Mouse (Mus musculus): ENCODE measurements around the gene Capns1.

Capns1 gene

DNA sequence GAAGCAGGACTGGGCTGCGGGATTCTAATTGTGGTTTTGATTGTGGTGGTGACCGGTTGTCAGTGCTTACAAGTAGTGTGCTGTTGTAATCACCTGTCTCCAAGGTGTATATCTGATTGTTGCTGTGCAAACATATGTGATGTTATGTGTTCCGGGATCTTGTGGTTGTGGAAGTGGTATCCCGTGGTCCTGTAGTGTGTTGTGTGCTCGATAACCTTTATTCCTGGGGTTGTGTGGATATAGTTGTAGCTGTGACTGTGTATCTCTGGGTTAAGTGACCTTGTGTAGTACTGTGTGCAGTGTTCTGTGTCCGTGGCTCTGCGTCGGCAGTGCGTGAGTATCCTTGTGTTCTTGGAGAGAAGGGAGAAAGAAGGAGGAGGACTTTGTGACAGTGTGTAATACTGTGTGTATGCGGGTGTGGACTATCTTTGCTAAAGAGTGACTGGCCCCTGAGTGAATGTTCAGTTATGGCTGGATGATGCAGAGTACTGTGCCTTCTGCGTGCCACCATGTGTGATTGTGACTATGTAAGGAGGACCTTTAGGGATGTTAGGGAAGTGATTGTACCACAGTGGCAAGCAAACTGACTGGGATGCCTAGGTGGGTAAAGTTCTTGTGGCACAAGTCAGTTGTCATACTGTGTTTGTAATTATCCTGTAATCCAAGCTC, 28.2 kb downstream of the Capns1 start:
- DNase-seq (ENCODE audit: low spot score): no peak

DNA sequence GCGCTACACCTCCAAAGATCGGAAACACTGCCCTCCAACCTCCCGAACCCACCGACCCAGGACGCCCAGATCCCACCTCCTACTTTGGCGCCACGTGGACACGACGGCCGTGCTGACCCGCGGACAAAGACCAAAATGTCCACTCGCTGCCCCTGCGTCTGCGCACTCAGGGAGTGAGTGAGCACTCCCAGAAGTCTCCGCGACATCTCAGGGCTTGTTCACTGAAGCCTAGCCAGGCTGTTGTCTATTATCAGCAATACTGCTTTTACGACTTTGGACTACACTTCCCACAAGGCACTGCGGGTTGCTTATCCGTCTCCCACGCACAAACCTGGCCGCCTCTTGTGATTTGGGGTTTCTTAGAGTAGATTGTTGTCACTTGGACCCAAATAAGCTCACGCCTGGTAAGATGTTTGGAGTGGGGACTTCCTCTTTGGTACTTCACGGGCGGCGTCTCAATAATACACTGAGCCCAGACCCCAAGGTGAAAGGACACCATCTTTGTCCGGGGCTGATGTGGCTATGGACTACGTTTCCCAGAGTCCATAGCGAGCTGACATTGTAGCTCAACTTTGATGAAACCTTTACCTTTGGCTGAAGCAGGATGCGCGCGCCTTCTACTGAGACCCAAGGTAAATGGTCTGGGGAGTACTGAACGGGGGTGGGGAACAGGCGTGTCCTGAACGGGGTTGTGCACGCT, 28.9 kb downstream of the Capns1 start, which contains the start of gene Zfp146:
Gene Zfp146, minus strand, starts transcription at position 168 of the 700 bp plus-strand sequence.
- peak; percentile 98 for DNase-seq (ENCODE audit: low spot score)

DNA sequence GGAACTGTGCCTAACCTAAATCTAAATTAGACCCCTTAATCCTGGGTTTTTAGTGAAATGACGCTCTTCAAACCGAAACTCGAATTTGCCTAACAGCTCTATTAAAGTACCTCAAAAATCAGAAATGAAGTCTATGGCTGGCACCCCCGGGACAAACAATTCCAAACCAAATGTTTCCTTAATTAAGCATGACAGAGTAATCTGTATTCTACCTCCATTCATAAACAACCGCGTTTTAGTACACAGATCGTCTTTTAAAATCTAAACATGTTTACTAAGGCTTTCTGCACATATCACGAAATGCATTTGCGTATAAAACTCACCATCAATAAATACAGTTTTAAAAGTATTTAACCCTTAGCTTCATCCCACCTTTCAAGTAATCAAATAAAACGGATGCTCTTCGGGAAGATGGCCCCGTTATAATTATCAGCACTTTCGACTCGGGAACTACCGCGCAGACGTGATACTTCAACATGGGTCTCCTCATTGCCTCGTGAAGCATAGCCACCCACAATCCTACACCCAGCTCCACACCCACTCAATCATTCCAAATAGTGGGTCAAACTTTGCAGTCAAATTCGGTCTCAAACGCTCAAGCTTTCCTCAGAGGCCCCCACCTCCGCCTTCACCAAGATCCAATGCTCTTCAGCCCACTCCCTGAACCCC, 29.6 kb downstream of the Capns1 start:
- peak; percentile 67 for DNase-seq (ENCODE audit: low spot score)

DNA sequence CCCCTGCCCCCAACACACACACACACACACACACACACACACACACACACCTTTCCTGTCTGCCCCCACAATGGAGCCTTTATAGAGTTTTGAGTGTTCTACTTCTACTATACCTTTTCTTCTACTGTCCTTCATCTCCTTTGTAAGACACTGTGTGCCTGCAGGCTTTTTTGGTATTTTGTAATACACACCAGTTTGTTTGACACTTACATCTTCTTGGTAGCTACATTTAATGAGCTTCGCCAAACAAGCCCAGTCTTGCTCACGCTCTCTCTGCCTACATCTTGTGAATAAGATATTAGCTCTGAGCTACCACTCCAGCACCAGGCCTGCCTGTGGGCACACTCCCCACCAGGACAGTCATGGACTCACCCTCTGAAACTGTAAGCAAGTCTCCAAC, 33.9 kb downstream of the Capns1 start:
- no peak for DNase-seq (ENCODE audit: low spot score)

DNA sequence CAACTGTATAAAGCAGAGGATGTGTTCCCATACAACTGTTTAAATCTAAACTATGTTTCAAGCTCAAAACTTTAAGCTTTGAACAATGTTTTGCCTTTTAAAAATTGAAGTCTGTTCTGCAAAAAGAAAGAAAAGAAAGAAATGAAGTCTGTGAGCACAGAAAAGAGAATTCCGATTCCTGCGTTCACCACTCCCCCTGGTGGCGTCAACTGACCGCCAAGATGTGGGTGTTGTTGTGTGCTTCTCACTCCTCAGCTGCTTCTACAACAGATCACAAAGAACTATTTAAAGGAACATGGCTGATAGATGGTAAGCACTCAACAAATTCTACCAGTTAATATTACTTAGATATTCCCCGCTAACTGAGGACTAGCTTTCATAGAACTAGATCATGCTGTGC, 35.5 kb downstream of the Capns1 start:
- DNase-seq (ENCODE audit: low spot score): no peak

DNA sequence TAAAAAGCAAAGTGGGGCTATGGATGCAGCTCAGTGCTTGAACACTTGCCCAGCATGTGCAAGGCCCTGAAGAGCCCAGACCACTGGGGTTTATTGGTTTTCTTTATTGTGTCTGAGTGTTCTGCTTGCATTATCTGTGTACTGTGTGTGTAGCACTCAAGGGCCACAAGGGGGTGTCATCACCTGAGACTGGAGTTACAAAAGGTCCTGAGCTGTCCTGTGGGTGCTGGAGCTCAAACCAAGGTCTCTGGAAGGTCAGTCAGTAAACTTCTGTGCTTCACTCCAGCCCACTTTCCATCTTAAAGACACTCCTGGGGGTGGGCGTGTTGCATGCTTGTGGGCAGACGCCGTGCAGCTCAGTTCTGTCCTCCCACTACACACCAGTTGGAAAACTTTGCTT, 43.1 kb downstream of the Capns1 start:
- no peak for DNase-seq (ENCODE audit: low spot score)

DNA sequence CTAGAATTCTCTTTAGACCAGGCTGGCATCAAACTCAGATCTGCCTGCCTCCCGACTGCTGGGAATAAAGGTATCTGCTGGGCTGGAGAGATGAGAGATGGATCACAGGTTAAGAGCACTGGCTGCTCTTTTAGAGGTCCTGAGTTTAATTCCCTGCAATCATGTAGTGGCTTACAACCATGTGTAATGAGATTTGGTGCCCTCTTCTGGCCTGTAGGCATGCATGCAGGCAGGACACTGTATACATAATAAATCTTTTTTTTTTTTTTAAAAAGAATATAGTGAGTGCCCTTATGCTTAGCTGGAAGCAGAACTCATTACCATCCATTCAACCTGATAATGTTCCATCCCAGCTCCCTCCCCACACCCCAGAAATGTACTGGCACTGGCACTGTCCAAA, 44.6 kb downstream of the Capns1 start:
- no peak for DNase-seq (ENCODE audit: low spot score)

DNA sequence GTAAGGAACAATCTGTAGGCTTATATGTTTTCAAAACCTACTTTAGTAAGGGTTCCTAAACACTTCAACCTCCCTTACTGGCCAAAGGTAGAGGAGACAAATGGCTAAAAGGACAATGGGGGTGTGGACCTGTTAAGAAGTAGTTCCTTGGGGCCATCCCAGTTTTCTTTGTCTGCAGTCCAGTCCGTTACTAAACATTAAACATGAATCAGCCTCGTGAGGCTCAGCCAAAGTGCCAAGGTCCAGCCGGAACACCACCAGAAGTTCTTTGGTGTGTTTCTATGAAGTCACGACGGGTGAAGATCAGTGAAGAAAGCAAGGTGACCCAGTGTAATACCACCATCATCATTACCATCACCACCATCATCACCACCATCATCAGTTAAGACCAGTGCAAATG, 51.6 kb downstream of the Capns1 start:
- DNase-seq (ENCODE audit: low spot score): no peak

DNA sequence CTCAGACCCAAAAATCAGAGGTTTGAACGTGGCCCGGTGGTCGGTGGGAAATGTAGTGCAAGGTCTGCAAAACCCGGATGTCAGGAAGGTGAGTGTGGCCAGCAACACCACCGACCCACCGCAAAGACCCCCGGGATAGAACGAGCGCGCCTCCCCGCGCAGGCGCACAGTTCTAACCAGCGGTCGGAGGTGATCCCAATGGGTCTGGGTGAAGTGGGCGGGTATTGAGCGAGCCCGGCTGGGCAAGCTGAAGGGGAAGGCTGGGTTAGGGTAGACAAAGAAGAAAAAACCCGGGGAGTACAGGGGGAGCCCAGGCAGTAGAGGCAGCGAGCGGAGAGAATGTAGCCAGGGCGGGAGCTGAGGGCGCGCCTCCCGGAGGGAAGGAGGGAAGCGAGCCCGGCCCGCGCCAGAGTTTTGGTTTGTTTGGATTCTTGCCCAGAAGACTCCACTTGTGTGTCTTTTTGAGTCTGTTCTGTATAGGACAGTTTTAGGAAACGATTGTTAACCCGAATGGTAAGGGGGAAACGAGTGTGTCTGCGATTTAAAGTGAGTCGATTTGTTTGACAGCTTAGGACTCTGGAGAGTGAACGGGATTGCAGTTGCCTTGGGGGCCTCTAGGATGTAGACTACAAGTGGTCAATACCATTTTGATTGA, 54.9 kb downstream of the Capns1 start:
- DNase-seq (ENCODE audit: low spot score): peak; percentile 93

DNA sequence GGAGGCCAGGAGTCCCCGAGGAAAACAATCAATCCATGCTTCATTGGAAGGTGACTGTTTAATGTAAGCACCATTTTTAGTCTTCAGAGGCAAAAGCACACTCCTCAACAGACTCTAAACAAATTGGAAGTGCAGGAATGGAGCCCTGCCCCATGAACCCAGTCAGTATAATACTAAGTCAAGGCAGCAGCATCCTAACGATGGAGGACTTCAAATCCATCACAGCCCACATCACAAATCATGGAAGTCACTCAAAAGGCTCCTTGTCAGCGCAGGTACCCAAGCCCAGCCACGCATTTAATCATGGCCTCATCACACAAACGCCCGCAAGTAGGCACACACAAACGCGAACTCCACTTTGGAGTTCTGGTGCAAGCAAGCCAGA, 55.4 kb downstream of the Capns1 start:
- no peak for DNase-seq (ENCODE audit: low spot score)

Measured in embryo, embryonic 10 days (tissue).